Mouse (Mus musculus) ES-E14 (cell line): ENCODE measurements around the gene Mbd6.

ENCODE experiments used
- CHD2 ChIP-seq: IDR thresholded peaks from 2 replicates; pipeline ENCODE4 v1.6.1; 2014; ENCODE audit warnings: mild to moderate bottlenecking, low read depth, low read length, inconsistent platforms
- HCFC1 ChIP-seq: IDR thresholded peaks from 2 replicates; pipeline ENCODE4 v1.6.1; 2012; ENCODE audit warnings: low read length, inconsistent platforms, borderline replicate concordance; ENCODE audit not compliant: insufficient read depth
- ZC3H11A ChIP-seq: IDR thresholded peaks from 2 replicates; pipeline ENCODE4 v1.6.1; 2012; ENCODE audit warnings: low read depth, mild to moderate bottlenecking, inconsistent platforms, low read length, borderline replicate concordance
- ZNF384 ChIP-seq: IDR thresholded peaks from 2 replicates; pipeline ENCODE4 v1.6.1; 2012; ENCODE audit warnings: low read depth, low read length, inconsistent platforms

DNA sequence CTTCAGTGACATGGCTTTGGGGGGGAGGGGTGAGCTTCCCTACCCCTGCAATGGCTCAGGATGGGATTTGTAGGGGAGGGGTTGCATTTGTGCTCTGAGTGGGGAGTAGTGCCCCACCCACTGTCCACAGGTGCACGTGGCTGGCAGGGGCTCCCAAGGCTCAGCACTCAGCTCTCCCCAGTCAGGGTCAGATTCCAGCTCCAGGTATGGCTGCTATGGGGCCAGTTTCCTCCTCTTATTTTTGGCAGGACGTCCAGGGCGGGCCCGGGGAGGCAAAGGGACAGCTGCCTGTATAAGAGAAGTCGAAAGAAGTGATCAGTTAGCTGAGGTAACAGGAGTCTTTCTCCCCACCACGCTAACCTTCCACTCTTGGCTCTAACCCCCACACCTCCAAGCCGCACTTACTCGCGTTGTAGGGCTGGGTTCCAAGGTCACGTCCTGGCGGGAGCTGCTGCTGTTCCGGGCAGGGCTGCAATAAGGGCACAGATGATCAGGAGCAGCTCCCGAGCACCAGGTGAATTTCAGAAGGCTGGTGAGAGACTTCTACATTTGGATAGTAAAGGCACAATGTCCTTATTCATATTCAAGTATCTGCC lies 6.1 kb downstream of the Mbd6 start:
- no peak for TF ChIP-seq HCFC1
- TF ChIP-seq ZNF384, result no peak
- TF ChIP-seq ZC3H11A, result no peak
- TF ChIP-seq CHD2, result no peak
